Mouse (Mus musculus) hindbrain, embryonic 15.5 days (tissue): ENCODE data around the gene Gli1. TPM values are rescaled to one million over a fixed set of nuclear protein-coding genes. Genes with fewer than 3 reads are reported as not detected.
"Not testable (repeated sequence)": the region's sequence is repeated elsewhere in the genome, so short reads cannot be mapped to it uniquely, and the experiment has no call there.

ENCODE experiments used
- ATAC-seq: fragments of 200-750 bp; cut with Nextera tagmentation; 2 replicates; pipeline ENCODE4 v1.8.0; 2017; ENCODE audit warnings: low read depth, moderate number of reproducible peaks, moderate TSS enrichment; ENCODE audit not compliant: low FRiP score
- H3K27ac ChIP-seq: fragments of 300-500 bp; sonication (generic); replicated peaks from 2 replicates; pipeline ENCODE4 v1.5.1; 2015; ENCODE audit warnings: mild to moderate bottlenecking, inconsistent platforms
- H3K27me3 ChIP-seq: fragments of 300-500 bp; sonication (generic); 2 replicates; pipeline ENCODE4 v1.6.1; 2015; ENCODE audit warnings: control low read depth, inconsistent platforms
- H3K36me3 ChIP-seq: fragments of 300-500 bp; sonication (generic); 2 replicates; pipeline ENCODE4 v1.6.1; 2015; ENCODE audit warnings: control low read depth, inconsistent platforms
- H3K4me1 ChIP-seq: fragments of 300-500 bp; sonication (generic); replicated peaks from 2 replicates; pipeline ENCODE4 v1.6.1; 2015; ENCODE audit warnings: control low read depth, inconsistent platforms
- H3K4me2 ChIP-seq: fragments of 300-500 bp; sonication (generic); 2 replicates; pipeline ENCODE4 v1.6.1; 2015; ENCODE audit warnings: moderate library complexity, mild to moderate bottlenecking, inconsistent platforms
- H3K4me3 ChIP-seq: fragments of 300-500 bp; sonication (generic); 2 replicates; pipeline ENCODE4 v1.5.1; 2015; ENCODE audit warnings: mild to moderate bottlenecking, inconsistent platforms
- H3K9ac ChIP-seq: fragments of 300-500 bp; sonication (generic); 2 replicates; pipeline ENCODE4 v1.6.1; 2015; ENCODE audit warnings: inconsistent platforms
- H3K9me3 ChIP-seq: fragments of 300-500 bp; sonication (generic); 2 replicates; pipeline ENCODE4 v1.6.1; 2016; ENCODE audit warnings: control low read depth, inconsistent platforms
- WGBS: fragments of 180-500 bp; shearing (Covaris S2); methylation state at CpG from one replicate; pipeline ENCODE4 v1.1.7; 2015; 5-methylcytosine and 5-hydroxymethylcytosine counted together
- polyA plus RNA-seq: library from polyadenylated mRNA; unstranded; fragments of >200 nt; fragmentation: Nextera tagmentation; extraction: Ambion mirVana; gene quantifications from 2 replicates; pipeline ENCODE4 v1.2.1, GENCODE M21; 2015

Gli1 gene
- polyA plus RNA-seq, 1 experiment from 2014 or later: 2.0 TPM

DNA sequence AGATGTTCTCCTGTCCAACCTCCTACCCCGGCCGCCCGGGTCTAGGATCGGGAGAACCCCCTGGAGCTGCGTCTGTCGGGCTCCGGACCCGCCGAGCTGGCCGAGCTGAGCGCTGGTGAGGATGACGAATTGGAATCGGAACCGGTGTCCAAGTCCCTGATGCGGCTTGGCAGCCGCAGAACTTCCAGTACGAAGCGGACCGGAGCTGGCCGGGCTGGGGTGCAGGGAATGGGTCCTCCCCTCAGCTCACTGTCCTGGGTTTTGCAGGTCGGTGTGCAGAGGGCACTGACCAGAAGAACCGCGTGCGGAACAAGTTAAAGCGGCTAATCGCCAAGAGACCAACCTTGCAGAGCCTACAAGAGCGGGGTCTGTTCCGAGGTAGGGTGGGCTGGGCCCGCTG lies 14.9 kb downstream of the Gli1 start:
- 4% methylated on average over 29 of the region's 29 CpGs for WGBS
- ATAC-seq: no peak

GRCm38 (mm10) chr10:127326017-127326801 lies 15.6 kb downstream of the Gli1 start:
- no peaks in the 10 kb centered on the region for H3K36me3 ChIP-seq
- H3K4me1 ChIP-seq: peaks cover 14% of the 10 kb centered on the region
- no peaks in the 10 kb centered on the region for H3K9me3 ChIP-seq
- H3K27me3 ChIP-seq: peaks cover 77% of the 10 kb centered on the region
- under 1% methylated on average over 48 of the region's 54 CpGs for WGBS
- H3K4me2 ChIP-seq: peak overlapping the region; percentile 62
- ATAC-seq: no peak; the same call in 1 of the 2 replicates
- no peak overlapping the region for H3K27ac ChIP-seq
- peak overlapping the region; percentile 27 for H3K9ac ChIP-seq
- peak overlapping the region; percentile 35 for H3K4me3 ChIP-seq

More for the DNA sequence above, 14.9 kb downstream of the Gli1 start:
- no peak overlapping the region for H3K27ac ChIP-seq
- no peaks in the 10 kb centered on the region for H3K9me3 ChIP-seq
- peaks cover 77% of the 10 kb centered on the region for H3K27me3 ChIP-seq
- H3K36me3 ChIP-seq: no peaks in the 10 kb centered on the region
- peak overlapping the region; percentile 62 for H3K4me2 ChIP-seq
- H3K9ac ChIP-seq: no peak overlapping the region
- peak overlapping the region; percentile 35 for H3K4me3 ChIP-seq
- H3K4me1 ChIP-seq: peaks cover 14% of the 10 kb centered on the region

- 36% methylated on average over 14 of the region's 14 CpGs for WGBS
- H3K9me3 ChIP-seq: no peaks in the 10 kb centered on the region
- H3K27me3 ChIP-seq: peaks cover 75% of the 10 kb centered on the region
- H3K36me3 ChIP-seq: no peaks in the 10 kb centered on the region
- H3K4me1 ChIP-seq: peaks cover 14% of the 10 kb centered on the region
- H3K9ac ChIP-seq: peak overlapping the region; percentile 27; the same call in 1 of the 2 replicates
- no peak for ATAC-seq
- no peak overlapping the region for H3K27ac ChIP-seq
- H3K4me3 ChIP-seq: peak overlapping the region; percentile 35; the same call in 1 of the 2 replicates
- H3K4me2 ChIP-seq: peak overlapping the region; percentile 62; the same call in 1 of the 2 replicates
Observed at GRCm38 (mm10) chr10:127325454-127326016, 16.2 kb downstream of the Gli1 start.

- Histone ChIP-seq H3K36me3 (no peaks in the 10 kb centered on the region), H3K9me3 (no peaks in the 10 kb centered on the region), H3K4me1 (peaks cover 14% of the 10 kb centered on the region), H3K27ac (no peak overlapping the region), H3K27me3 (peaks cover 68% of the 10 kb centered on the region), H3K9ac (no peak overlapping the region), H3K4me2 (no peak overlapping the region), H3K4me3 (no peak overlapping the region)
- WGBS: 10% methylated on average over 7 of the region's 7 CpGs
- no peak for ATAC-seq
Observed at GRCm38 (mm10) chr10:127324495-127324894, 17.3 kb downstream of the Gli1 start.

DNA sequence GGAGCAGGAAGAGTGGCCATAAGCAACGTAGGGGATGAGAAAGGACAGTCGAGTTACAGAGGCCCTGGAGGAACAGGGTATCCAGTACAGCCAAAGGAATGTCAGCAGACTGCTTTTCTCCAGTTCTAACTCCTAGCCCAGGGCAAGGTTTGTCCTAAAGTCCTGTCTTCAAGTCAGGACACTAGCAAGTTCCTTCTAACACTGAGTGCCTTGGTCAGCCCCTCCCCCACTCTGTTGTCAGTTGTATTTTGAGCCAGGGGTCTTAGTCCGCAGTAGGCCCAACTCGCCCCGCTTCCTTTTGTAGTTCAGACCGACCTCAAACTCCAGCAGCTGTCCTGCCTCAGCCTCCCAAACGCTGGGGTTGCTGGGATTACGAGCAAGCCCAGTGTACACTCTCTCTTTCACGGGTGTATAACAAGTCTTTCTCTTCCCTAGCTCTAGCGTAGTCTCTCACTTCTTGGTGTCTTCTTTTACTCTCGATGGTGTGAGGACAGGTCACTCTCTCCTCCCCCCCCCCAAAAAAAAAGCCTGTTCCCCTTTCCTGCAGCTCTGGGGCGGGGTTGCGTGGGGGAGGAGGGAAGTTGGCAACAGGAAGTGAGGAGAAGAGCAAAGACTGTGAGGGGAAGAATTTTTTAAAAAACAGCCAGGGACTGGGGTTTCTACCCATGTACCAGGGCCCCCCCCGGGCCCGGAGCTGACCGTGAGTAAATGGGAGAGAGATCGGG lies 18.5 kb downstream of the Gli1 start:
- Histone ChIP-seq H3K9me3 (no peaks in the 10 kb centered on the region), H3K4me1 (peaks cover 14% of the 10 kb centered on the region), H3K27ac (no peak overlapping the region), H3K36me3 (no peaks in the 10 kb centered on the region), H3K27me3 (peaks cover 56% of the 10 kb centered on the region), H3K4me3 (no peak overlapping the region), H3K9ac (no peak overlapping the region), H3K4me2 (no peak overlapping the region)
- ATAC-seq: no peak
- WGBS: 83% methylated on average over 17 of the region's 17 CpGs

- Histone ChIP-seq H3K36me3 (no peaks in the 10 kb centered on the region), H3K4me2 (no peak overlapping the region), H3K4me1 (peaks cover 14% of the 10 kb centered on the region), H3K9ac (no peak overlapping the region), H3K27ac (no peak overlapping the region), H3K4me3 (no peak overlapping the region), H3K27me3 (peaks cover 49% of the 10 kb centered on the region), H3K9me3 (no peaks in the 10 kb centered on the region)
- ATAC-seq: no peak
- WGBS: 86% methylated on average over 4 of the region's 4 CpGs
Observed at GRCm38 (mm10) chr10:127322669-127323068, 19.1 kb downstream of the Gli1 start.

DNA sequence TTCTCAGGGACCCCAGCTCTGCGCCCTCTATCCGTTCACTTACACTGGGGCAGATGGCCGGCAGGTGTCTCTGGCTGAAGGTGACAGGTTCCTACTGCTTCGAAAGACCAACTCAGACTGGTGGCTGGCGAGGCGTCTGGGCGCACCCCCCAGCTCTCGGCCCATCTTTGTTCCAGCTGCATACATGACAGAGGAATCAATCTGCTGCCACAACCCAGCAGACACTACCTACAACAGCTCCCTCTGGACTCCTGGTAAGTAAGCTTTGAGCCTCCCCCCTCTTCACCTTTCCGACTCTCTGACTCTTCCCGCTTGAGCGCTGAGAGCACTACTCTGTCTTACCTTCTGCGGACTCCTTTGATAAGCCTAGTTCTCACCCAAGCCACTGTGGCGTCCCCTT lies 19.6 kb downstream of the Gli1 start:
- H3K4me3 ChIP-seq: no peak overlapping the region
- H3K27ac ChIP-seq: no peak overlapping the region
- H3K9ac ChIP-seq: no peak overlapping the region
- no peaks in the 10 kb centered on the region for H3K9me3 ChIP-seq
- no peak for ATAC-seq
- H3K36me3 ChIP-seq: no peaks in the 10 kb centered on the region
- H3K4me1 ChIP-seq: peaks cover 14% of the 10 kb centered on the region
- H3K27me3 ChIP-seq: peaks cover 44% of the 10 kb centered on the region
- WGBS: 71% methylated on average over 13 of the region's 13 CpGs
- H3K4me2 ChIP-seq: no peak overlapping the region

DNA sequence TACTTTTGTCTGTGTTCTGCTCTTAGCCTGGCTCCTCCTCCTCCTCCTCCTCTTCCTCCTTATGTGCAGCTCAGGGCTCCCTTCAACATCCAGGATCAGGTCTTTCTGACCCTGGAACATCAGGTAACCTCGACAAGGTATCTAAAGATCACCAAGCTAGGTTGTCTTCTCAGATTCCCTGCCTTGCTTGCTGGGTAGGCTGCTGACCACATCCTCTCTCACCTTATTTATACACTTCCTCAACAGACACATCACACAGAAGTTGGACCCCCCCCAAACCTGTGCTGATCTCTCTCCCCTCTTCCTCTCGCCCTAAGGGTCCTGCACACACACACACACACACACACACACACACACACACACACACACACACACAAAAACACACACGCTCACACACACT lies 20.2 kb downstream of the Gli1 start, which contains the start of gene Arhgap9:
Gene Arhgap9, plus strand, starts transcription at position 344 of the 400 bp plus-strand sequence.
- Histone ChIP-seq H3K9me3 (no peaks in the 10 kb centered on the region), H3K36me3 (no peaks in the 10 kb centered on the region), H3K4me1 (peaks cover 9% of the 10 kb centered on the region), H3K27ac (no peak within 1 kb of the TSS), H3K4me2 (no peak within 1 kb of the TSS), H3K4me3 (no peak within 1 kb of the TSS), H3K9ac (no peak within 1 kb of the TSS), H3K27me3 (peaks cover 39% of the 10 kb centered on the region)
- no peak for ATAC-seq
- 68% methylated on average over 2 of the region's 3 CpGs for WGBS

- H3K9ac ChIP-seq: no peak overlapping the region
- WGBS: 78% methylated on average over 7 of the region's 7 CpGs
- H3K4me3 ChIP-seq: no peak overlapping the region
- no peak for ATAC-seq
- no peaks in the 10 kb centered on the region for H3K9me3 ChIP-seq
- no peak overlapping the region for H3K4me2 ChIP-seq
- H3K4me1 ChIP-seq: no peaks in the 10 kb centered on the region
- peaks cover 22% of the 10 kb centered on the region for H3K27me3 ChIP-seq
- H3K36me3 ChIP-seq: no peaks in the 10 kb centered on the region
- no peak overlapping the region for H3K27ac ChIP-seq
Observed at GRCm38 (mm10) chr10:127319969-127320368, 21.8 kb downstream of the Gli1 start.

GRCm38 (mm10) chr10:127318009-127318408 lies 23.8 kb downstream of the Gli1 start:
- Histone ChIP-seq H3K9me3 (no peaks in the 10 kb centered on the region), H3K9ac (no peak overlapping the region), H3K36me3 (no peaks in the 10 kb centered on the region), H3K4me3 (no peak overlapping the region), H3K4me1 (no peaks in the 10 kb centered on the region), H3K27ac (no peak overlapping the region), H3K27me3 (peaks cover 4% of the 10 kb centered on the region; the same call in 1 of the 2 replicates), H3K4me2 (no peak overlapping the region)
- WGBS: 50% methylated on average over 4 of the region's 4 CpGs
- no peak for ATAC-seq

GRCm38 (mm10) chr10:127317277-127317676 lies 24.5 kb downstream of the Gli1 start:
- no peak overlapping the region for H3K27ac ChIP-seq
- no peaks in the 10 kb centered on the region for H3K9me3 ChIP-seq
- no peaks in the 10 kb centered on the region for H3K27me3 ChIP-seq
- H3K4me3 ChIP-seq: no peak overlapping the region
- ATAC-seq: no peak
- H3K4me1 ChIP-seq: peaks cover 4% of the 10 kb centered on the region; the same call in 1 of the 2 replicates
- no peaks in the 10 kb centered on the region for H3K36me3 ChIP-seq
- H3K9ac ChIP-seq: no peak overlapping the region
- 89% methylated on average over 2 of the region's 2 CpGs for WGBS
- no peak overlapping the region for H3K4me2 ChIP-seq

DNA sequence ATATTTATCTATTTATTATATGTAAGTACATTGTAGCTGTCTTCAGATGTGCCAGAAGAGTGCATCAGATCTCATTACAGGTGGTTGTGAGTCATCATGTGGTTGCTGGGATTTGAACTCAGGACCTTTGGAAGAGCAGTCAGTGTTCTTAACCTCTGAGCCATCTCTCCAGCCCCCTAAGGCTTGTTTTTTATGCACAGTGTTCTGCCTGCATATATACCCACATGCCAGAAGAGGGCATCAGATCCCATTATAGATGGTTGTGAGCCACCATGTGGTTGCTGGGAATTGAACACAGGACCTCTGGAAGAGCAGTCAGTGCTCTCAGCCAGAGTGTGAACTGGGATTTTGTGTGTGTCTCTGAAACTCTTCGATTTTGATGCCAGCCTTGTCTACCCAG lies 26.8 kb downstream of the Gli1 start:
- not testable (repeated sequence) for H3K9me3 ChIP-seq, H3K4me3 ChIP-seq, H3K27ac ChIP-seq, H3K4me2 ChIP-seq, H3K27me3 ChIP-seq, ATAC-seq, H3K9ac ChIP-seq, H3K36me3 ChIP-seq
- WGBS: 74% methylated on average over 1 of the region's 1 CpGs
- H3K4me1 ChIP-seq: peaks cover 19% of the 10 kb centered on the region
